Mouse (Mus musculus): ENCODE results near the gene P2rx1.

P2rx1 gene

GRCm38 (mm10) chr11:72963058-72963788, 35.7 kb upstream of the P2rx1 start:
- no peak for TF ChIP-seq GATA4 (IDR thresholded peaks at IDR 0.05; ENCODE audit: insufficient replicate concordance, low read length)

- TF ChIP-seq GATA4 (IDR thresholded peaks at IDR 0.05; ENCODE audit: insufficient replicate concordance, low read length), result no peak
These were observed 35.1 kb upstream of the P2rx1 start for GRCm38 (mm10) chr11:72963789-72964294.

- no peak for TF ChIP-seq GATA4 (IDR thresholded peaks at IDR 0.05; ENCODE audit: insufficient replicate concordance, low read length)
These were observed 23.9 kb upstream of the P2rx1 start for GRCm38 (mm10) chr11:72974995-72975503.

- TF ChIP-seq GATA4 (IDR thresholded peaks at IDR 0.05; ENCODE audit: insufficient replicate concordance, low read length), result no peak
These were observed 16.4 kb upstream of the P2rx1 start for GRCm38 (mm10) chr11:72982516-72982915.

- no peak for TF ChIP-seq GATA4 (IDR thresholded peaks at IDR 0.05; ENCODE audit: insufficient replicate concordance, low read length)
These were observed 15.6 kb upstream of the P2rx1 start for GRCm38 (mm10) chr11:72983283-72983682.

- TF ChIP-seq GATA4 (IDR thresholded peaks at IDR 0.05; ENCODE audit: insufficient replicate concordance, low read length), result no peak
These were observed 12.2 kb upstream of the P2rx1 start for GRCm38 (mm10) chr11:72986745-72987144.

GRCm38 (mm10) chr11:72987234-72987633, 11.7 kb upstream of the P2rx1 start:
- TF ChIP-seq GATA4 (IDR thresholded peaks at IDR 0.05; ENCODE audit: insufficient replicate concordance, low read length), result no peak

- TF ChIP-seq GATA4 (IDR thresholded peaks at IDR 0.05; ENCODE audit: insufficient replicate concordance, low read length), result no peak
These were observed 11.1 kb upstream of the P2rx1 start for GRCm38 (mm10) chr11:72987807-72988206.

- TF ChIP-seq GATA4 (IDR thresholded peaks at IDR 0.05; ENCODE audit: insufficient replicate concordance, low read length), result no peak
These were observed 9.9 kb upstream of the P2rx1 start for GRCm38 (mm10) chr11:72989044-72989443.

- no peak for TF ChIP-seq GATA4 (IDR thresholded peaks at IDR 0.05; ENCODE audit: insufficient replicate concordance, low read length)
These were observed 8.2 kb upstream of the P2rx1 start for GRCm38 (mm10) chr11:72990688-72991087.

GRCm38 (mm10) chr11:72991961-72992360, 6.9 kb upstream of the P2rx1 start:
- TF ChIP-seq GATA4 (IDR thresholded peaks at IDR 0.05; ENCODE audit: insufficient replicate concordance, low read length), result no peak

GRCm38 (mm10) chr11:72996346-72996745, 2.6 kb upstream of the P2rx1 start:
- no peak for TF ChIP-seq GATA4 (IDR thresholded peaks at IDR 0.05; ENCODE audit: insufficient replicate concordance, low read length)

- TF ChIP-seq GATA4 (IDR thresholded peaks at IDR 0.05; ENCODE audit: insufficient replicate concordance, low read length), result no peak
These were observed 2.1 kb upstream of the P2rx1 start for GRCm38 (mm10) chr11:72996781-72997180.

GRCm38 (mm10) chr11:72997529-72998326, 1.2 kb upstream of the P2rx1 start:
- no peak for TF ChIP-seq GATA4 (IDR thresholded peaks at IDR 0.05; ENCODE audit: insufficient replicate concordance, low read length)

GRCm38 (mm10) chr11:73001029-73001428, 2.1 kb downstream of the P2rx1 start:
- TF ChIP-seq GATA4 (IDR thresholded peaks at IDR 0.05; ENCODE audit: insufficient replicate concordance, low read length), result no peak

GRCm38 (mm10) chr11:73006377-73006776, 7.5 kb downstream of the P2rx1 start:
- no peak for TF ChIP-seq GATA4 (IDR thresholded peaks at IDR 0.05; ENCODE audit: insufficient replicate concordance, low read length)

Data from liver, adult (tissue).